Mouse (Mus musculus): Measurements from ENCODE around the gene Slc16a7.

The Slc16a7 gene

GRCm38 (mm10) chr10:125388876-125389786, at the start of gene Slc16a7:
Gene Slc16a7, minus strand, starts transcription at chr10:125389465.
- peak; percentile 84 for DNase-seq

- DNase-seq, result no peak
Measured at GRCm38 (mm10) chr10:125418795-125419194, 29.5 kb upstream of the Slc16a7 start.

GRCm38 (mm10) chr10:125399796-125400195, 10.5 kb upstream of the Slc16a7 start:
- no peak for DNase-seq

GRCm38 (mm10) chr10:125390011-125390410, 746 bp upstream of the Slc16a7 start:
- no peak for DNase-seq

- DNase-seq, result peak; percentile 8
Measured at GRCm38 (mm10) chr10:125388481-125388875, 787 bp downstream of the Slc16a7 start.

- DNase-seq, result peak; percentile 16
Measured at GRCm38 (mm10) chr10:125387782-125388415, 1.4 kb downstream of the Slc16a7 start.

GRCm38 (mm10) chr10:125375526-125375925, 13.7 kb downstream of the Slc16a7 start:
- DNase-seq, result no peak

- DNase-seq, result no peak
Measured at GRCm38 (mm10) chr10:125372666-125373065, 16.6 kb downstream of the Slc16a7 start.

GRCm38 (mm10) chr10:125371451-125371850, 17.8 kb downstream of the Slc16a7 start:
- no peak for DNase-seq

- DNase-seq, result no peak
Measured at GRCm38 (mm10) chr10:125370037-125370610, 19.1 kb downstream of the Slc16a7 start.

GRCm38 (mm10) chr10:125358479-125358878, 30.8 kb downstream of the Slc16a7 start:
- no peak for DNase-seq

GRCm38 (mm10) chr10:125352805-125353204, 36.5 kb downstream of the Slc16a7 start:
- DNase-seq, result no peak

GRCm38 (mm10) chr10:125348171-125348570, 41.1 kb downstream of the Slc16a7 start:
- no peak for DNase-seq

GRCm38 (mm10) chr10:125347149-125347548, 42.1 kb downstream of the Slc16a7 start:
- DNase-seq, result no peak

- DNase-seq, result no peak
Measured at GRCm38 (mm10) chr10:125346364-125346763, 42.9 kb downstream of the Slc16a7 start.

- DNase-seq, result no peak
Measured at GRCm38 (mm10) chr10:125345583-125345982, 43.7 kb downstream of the Slc16a7 start.

- DNase-seq, result peak; percentile 75
Measured at GRCm38 (mm10) chr10:125342204-125342603, 47.1 kb downstream of the Slc16a7 start.

- DNase-seq, result no peak
Measured at GRCm38 (mm10) chr10:125333799-125334198, 55.5 kb downstream of the Slc16a7 start.

- DNase-seq, result no peak
Measured at GRCm38 (mm10) chr10:125331334-125331733, 57.9 kb downstream of the Slc16a7 start.

- DNase-seq, result peak; percentile 43
Measured at GRCm38 (mm10) chr10:125328331-125329063, 60.8 kb downstream of the Slc16a7 start.

GRCm38 (mm10) chr10:125324871-125325565, 64.2 kb downstream of the Slc16a7 start:
- DNase-seq, result no peak

GRCm38 (mm10) chr10:125324149-125324834, 65.0 kb downstream of the Slc16a7 start:
- DNase-seq, result no peak
